Mouse (Mus musculus): ENCODE measurements around the gene Enah. TPM values are rescaled to one million over a fixed set of nuclear protein-coding genes. Genes with fewer than 3 reads are reported as not detected.

Gene Enah
- polyA plus RNA-seq, 1 experiment from 2014 or later, result 30.6 TPM

DNA sequence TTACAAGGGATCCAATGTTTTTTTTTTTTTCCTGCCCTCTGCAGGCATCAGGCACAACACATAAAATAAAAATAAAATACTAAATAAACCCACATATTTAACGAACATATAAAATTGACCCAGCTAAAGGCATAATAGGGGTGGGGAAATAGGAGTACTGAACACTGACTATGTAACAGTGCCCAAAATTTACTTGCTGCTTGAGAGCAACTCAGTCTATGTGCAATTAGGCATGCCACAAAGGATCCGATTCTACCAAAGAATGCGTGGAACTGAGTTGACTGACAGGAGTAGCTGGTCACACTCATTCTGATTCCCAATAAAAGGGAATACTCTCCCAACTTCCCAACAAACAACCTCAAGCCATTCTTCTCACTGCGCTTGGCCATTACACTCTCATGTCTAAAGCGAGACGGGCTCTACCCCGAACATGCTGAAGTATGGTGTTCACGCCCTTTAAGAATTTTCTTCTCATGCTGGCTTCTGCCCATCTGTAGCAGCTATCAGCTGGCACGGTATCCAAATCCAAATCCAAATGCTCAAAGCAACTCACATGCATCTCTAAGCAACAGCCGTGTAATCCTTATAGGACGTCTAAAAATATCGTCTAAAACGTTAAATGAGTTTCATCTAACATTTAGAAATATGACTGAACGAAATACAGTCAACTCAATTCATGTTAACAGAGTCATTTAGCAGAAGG is 39.6 kb downstream of the Enah start:
- DNase-seq (ENCODE audit: low spot score), result no peak
- Histone ChIP-seq H3K4me3 (no peak overlapping the region), H3K4me1 (0 out of 2 replicates have a peak, but pooled peaks cover 8% of the 10 kb centered on the region), H3K27me3 (replicated peaks; ENCODE audit: low read depth, poor library complexity, severe bottlenecking) (no peaks in the 10 kb centered on the region), H3K27ac (replicated peaks) (no peak overlapping the region), H3K36me3 (replicated peaks) (peaks cover 42% of the 10 kb centered on the region), H3K9me3 (no peaks in the 10 kb centered on the region)
- 90% methylated on average over 14 of the region's 14 CpGs for WGBS

DNA sequence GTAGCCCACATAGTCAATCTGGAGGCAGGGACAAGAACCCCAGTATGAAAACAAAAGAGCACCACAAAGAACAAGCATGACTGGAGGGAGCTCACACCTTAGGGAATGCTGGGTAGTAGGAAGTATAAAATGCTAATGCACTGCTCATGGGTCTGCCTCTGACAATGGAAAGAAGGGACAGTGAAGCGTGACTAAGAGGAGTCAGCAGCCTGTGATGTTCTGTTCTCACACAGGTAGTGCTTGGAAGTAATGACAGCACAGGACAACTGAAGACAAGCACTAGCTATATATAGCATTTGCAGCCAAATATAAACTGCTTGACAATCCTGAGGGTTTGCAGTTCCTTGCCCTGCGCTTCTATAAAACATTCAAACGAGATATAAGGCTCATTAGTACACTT is 44.3 kb downstream of the Enah start:
- 87% methylated on average over 3 of the region's 3 CpGs for WGBS
- Histone ChIP-seq H3K4me1 (peaks cover 22% of the 10 kb centered on the region), H3K9me3 (no peaks in the 10 kb centered on the region)

GRCm38 (mm10) chr1:181974897-181975296 is 44.9 kb downstream of the Enah start:
- H3K36me3 ChIP-seq (replicated peaks), result peaks cover 15% of the 10 kb centered on the region
- no peaks in the 10 kb centered on the region for H3K9me3 ChIP-seq
- no peak overlapping the region for H3K4me3 ChIP-seq
- DNase-seq (ENCODE audit: low spot score), result no peak
- no peak overlapping the region for H3K27ac ChIP-seq (replicated peaks)
- H3K27me3 ChIP-seq (replicated peaks; ENCODE audit: low read depth, poor library complexity, severe bottlenecking), result no peaks in the 10 kb centered on the region
- H3K4me1 ChIP-seq, result peaks cover 24% of the 10 kb centered on the region

More for the DNA sequence above, 44.3 kb downstream of the Enah start:
- Histone ChIP-seq H3K27ac (replicated peaks) (no peak overlapping the region), H3K27me3 (replicated peaks; ENCODE audit: low read depth, poor library complexity, severe bottlenecking) (no peaks in the 10 kb centered on the region), H3K4me3 (no peak overlapping the region), H3K36me3 (replicated peaks) (peaks cover 18% of the 10 kb centered on the region)
- no peak for DNase-seq (ENCODE audit: low spot score)

DNA sequence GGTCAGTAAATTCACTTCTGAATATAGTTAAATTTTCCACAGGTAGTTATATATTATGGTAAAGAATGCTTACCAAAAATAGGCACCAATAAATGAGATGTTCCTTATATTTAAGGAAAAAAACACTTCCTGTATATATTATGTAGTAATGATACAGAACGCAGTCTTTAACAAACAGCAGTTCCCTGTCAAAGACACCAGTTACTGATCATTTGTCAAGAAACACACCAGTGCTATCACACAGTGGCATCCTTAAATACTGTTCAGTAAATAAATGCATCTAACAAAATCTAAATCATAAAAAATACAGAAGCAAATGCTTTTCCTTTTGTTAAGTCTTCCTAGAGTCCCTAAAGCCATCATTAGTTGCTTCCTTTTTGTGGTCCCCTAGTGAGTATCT is 54.5 kb downstream of the Enah start:
- DNase-seq (ENCODE audit: low spot score), result no peak
- Histone ChIP-seq H3K4me1 (peaks cover 26% of the 10 kb centered on the region), H3K36me3 (replicated peaks) (peaks cover 17% of the 10 kb centered on the region), H3K9me3 (no peaks in the 10 kb centered on the region), H3K4me3 (no peak overlapping the region), H3K27me3 (replicated peaks; ENCODE audit: low read depth, poor library complexity, severe bottlenecking) (no peaks in the 10 kb centered on the region), H3K27ac (replicated peaks) (no peak overlapping the region)
- WGBS, result 96% methylated on average over 1 of the region's 1 CpGs

DNA sequence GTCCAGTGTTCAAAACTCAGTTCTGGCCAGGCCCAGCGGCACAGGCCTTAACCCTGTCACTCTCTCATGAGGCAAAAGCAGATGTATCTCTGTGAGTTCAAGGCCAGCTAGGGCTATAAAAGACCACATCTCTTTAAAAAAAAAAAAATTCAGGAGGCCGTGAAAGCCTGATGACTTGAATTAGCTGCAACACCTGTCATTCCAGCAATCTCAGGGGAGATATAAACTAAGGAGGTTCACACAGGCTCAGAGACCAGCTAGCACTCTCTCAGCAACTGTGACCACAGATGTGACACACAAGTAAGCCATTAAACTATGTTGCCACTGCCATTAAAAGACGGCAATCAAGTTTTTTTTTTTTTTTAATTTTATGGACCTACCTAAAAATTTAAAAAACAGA is 56.0 kb downstream of the Enah start:
- Histone ChIP-seq H3K4me3 (no peak overlapping the region), H3K27me3 (replicated peaks; ENCODE audit: low read depth, poor library complexity, severe bottlenecking) (no peaks in the 10 kb centered on the region), H3K36me3 (replicated peaks) (peaks cover 31% of the 10 kb centered on the region), H3K4me1 (peaks cover 24% of the 10 kb centered on the region), H3K27ac (replicated peaks) (no peak overlapping the region), H3K9me3 (no peaks in the 10 kb centered on the region)
- WGBS, result 84% methylated on average over 3 of the region's 3 CpGs
- DNase-seq (ENCODE audit: low spot score), result no peak

DNA sequence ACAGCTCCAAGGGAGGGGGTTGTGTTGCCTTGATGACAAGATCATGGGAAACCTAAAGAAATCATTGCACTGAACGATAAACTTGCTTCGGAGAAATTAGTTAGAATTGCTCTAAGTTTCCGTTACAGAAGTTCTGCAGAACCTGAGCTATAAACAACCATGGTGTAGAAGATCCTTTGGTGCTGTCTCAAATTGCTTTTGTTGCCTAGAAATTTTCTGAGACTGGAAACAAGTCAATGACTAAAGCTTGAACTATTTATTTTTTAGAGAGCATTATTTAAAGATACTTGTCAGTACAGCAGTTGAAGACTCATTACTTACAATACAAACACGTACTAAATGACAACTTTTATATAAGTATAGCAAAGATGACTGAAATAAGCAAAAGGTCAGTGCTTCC is 56.4 kb downstream of the Enah start:
- Histone ChIP-seq H3K27ac (replicated peaks) (no peak overlapping the region), H3K27me3 (replicated peaks; ENCODE audit: low read depth, poor library complexity, severe bottlenecking) (no peaks in the 10 kb centered on the region), H3K36me3 (replicated peaks) (peaks cover 34% of the 10 kb centered on the region), H3K9me3 (no peaks in the 10 kb centered on the region), H3K4me1 (peaks cover 19% of the 10 kb centered on the region), H3K4me3 (no peak overlapping the region)
- WGBS, result 92% methylated on average over 4 of the region's 4 CpGs
- DNase-seq (ENCODE audit: low spot score), result no peak

GRCm38 (mm10) chr1:181960383-181960782 is 59.4 kb downstream of the Enah start:
- Histone ChIP-seq H3K4me3 (no peak overlapping the region), H3K36me3 (replicated peaks) (peaks cover 64% of the 10 kb centered on the region)
- WGBS, result 95% methylated on average over 3 of the region's 3 CpGs

GRCm38 (mm10) chr1:181958392-181958791 is 61.4 kb downstream of the Enah start:
- Histone ChIP-seq H3K27me3 (replicated peaks; ENCODE audit: low read depth, poor library complexity, severe bottlenecking) (no peaks in the 10 kb centered on the region), H3K4me1 (no peaks in the 10 kb centered on the region), H3K36me3 (replicated peaks) (peaks cover 74% of the 10 kb centered on the region), H3K9me3 (no peaks in the 10 kb centered on the region), H3K27ac (replicated peaks) (no peak overlapping the region), H3K4me3 (no peak overlapping the region)
- no peak for DNase-seq (ENCODE audit: low spot score)
- WGBS, result 89% methylated on average over 1 of the region's 1 CpGs

More at GRCm38 (mm10) chr1:181960383-181960782, 59.4 kb downstream of the Enah start:
- no peaks in the 10 kb centered on the region for H3K9me3 ChIP-seq
- H3K27me3 ChIP-seq (replicated peaks; ENCODE audit: low read depth, poor library complexity, severe bottlenecking), result no peaks in the 10 kb centered on the region
- no peaks in the 10 kb centered on the region for H3K4me1 ChIP-seq
- no peak overlapping the region for H3K27ac ChIP-seq (replicated peaks)
- no peak for DNase-seq (ENCODE audit: low spot score)

DNA sequence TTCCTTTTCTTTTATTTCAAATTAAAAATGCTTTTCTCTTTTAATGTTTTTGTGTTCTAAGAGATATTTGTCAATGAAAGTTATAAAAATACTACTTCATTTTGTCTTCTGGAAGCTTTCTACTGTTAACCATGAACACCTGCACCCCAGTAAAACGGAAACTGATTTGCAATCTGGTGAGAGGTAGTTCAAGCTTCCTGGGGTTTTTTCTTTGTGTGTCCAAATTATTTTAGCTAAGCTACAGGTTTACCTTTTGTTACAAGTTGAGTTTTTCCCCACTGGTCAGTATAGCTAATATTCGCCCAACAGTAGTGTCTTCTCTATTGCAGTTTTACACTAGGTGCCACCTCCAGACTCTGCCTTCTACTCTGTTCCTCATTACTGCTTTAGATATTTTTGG is 62.1 kb downstream of the Enah start:
- no peak for DNase-seq (ENCODE audit: low spot score)
- H3K4me3 ChIP-seq, result no peak overlapping the region

GRCm38 (mm10) chr1:181953547-181953946 is 66.2 kb downstream of the Enah start:
- Histone ChIP-seq H3K4me1 (no peaks in the 10 kb centered on the region), H3K36me3 (replicated peaks) (peaks cover 71% of the 10 kb centered on the region), H3K4me3 (no peak overlapping the region), H3K27ac (replicated peaks) (no peak overlapping the region), H3K27me3 (replicated peaks; ENCODE audit: low read depth, poor library complexity, severe bottlenecking) (no peaks in the 10 kb centered on the region), H3K9me3 (no peaks in the 10 kb centered on the region)
- DNase-seq (ENCODE audit: low spot score), result no peak

More for the DNA sequence above, 62.1 kb downstream of the Enah start:
- no peak overlapping the region for H3K27ac ChIP-seq (replicated peaks)
- H3K4me1 ChIP-seq, result no peaks in the 10 kb centered on the region
- no peaks in the 10 kb centered on the region for H3K9me3 ChIP-seq
- WGBS, result 94% methylated on average over 2 of the region's 2 CpGs
- peaks cover 78% of the 10 kb centered on the region for H3K36me3 ChIP-seq (replicated peaks)
- no peaks in the 10 kb centered on the region for H3K27me3 ChIP-seq (replicated peaks; ENCODE audit: low read depth, poor library complexity, severe bottlenecking)

DNA sequence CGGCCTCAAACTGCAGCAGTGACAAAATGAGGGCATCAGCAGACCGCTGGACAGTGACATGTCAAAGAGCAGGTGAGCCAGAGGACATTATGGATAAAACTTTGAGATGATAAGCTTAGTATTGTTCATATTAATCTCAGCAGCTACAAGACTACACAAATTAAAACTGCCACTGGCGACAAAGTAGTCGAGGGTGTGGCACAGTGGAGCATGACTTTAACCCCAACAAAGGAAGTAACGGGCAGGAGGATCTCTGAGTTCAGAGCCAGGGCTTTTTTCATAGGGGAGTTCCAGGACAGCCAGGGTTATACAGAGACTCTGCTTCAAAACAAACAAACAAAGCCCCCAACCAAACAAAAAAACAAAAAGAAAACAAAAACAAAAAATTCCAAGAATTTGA is 68.5 kb downstream of the Enah start:
- no peak overlapping the region for H3K27ac ChIP-seq (replicated peaks)
- no peaks in the 10 kb centered on the region for H3K9me3 ChIP-seq
- H3K27me3 ChIP-seq (replicated peaks; ENCODE audit: low read depth, poor library complexity, severe bottlenecking), result no peaks in the 10 kb centered on the region
- 83% methylated on average over 5 of the region's 5 CpGs for WGBS
- no peak for DNase-seq (ENCODE audit: low spot score)
- peaks cover 64% of the 10 kb centered on the region for H3K36me3 ChIP-seq (replicated peaks)
- no peaks in the 10 kb centered on the region for H3K4me1 ChIP-seq
- H3K4me3 ChIP-seq, result no peak overlapping the region

DNA sequence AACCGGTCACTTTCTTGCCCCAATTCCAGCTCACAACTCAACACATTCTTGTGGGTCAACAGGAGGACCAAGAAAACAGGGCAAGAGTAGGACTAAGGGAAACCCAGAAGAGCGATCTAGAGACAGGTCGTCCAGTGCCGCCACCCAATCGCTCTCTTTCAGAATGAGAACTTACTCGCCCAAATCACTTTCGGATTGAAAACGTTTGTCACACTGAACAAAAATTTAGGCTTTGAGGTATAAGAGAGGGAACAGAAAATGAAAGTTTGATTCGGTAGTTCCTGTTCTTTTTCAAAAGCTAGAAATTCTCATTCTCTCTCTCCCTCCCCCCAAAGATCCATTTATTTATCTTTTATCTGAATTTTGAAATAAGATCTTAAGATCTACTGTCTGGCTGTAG is 69.1 kb downstream of the Enah start:
- no peak for DNase-seq (ENCODE audit: low spot score)
- WGBS, result 95% methylated on average over 9 of the region's 9 CpGs
- Histone ChIP-seq H3K36me3 (replicated peaks) (peaks cover 64% of the 10 kb centered on the region), H3K9me3 (no peaks in the 10 kb centered on the region), H3K4me1 (no peaks in the 10 kb centered on the region), H3K27me3 (replicated peaks; ENCODE audit: low read depth, poor library complexity, severe bottlenecking) (no peaks in the 10 kb centered on the region), H3K27ac (replicated peaks) (no peak overlapping the region), H3K4me3 (no peak overlapping the region)

GRCm38 (mm10) chr1:181948191-181948590 is 71.6 kb downstream of the Enah start:
- Histone ChIP-seq H3K27me3 (replicated peaks; ENCODE audit: low read depth, poor library complexity, severe bottlenecking) (no peaks in the 10 kb centered on the region), H3K4me1 (no peaks in the 10 kb centered on the region), H3K27ac (replicated peaks) (no peak overlapping the region), H3K36me3 (replicated peaks) (peaks cover 65% of the 10 kb centered on the region), H3K9me3 (no peaks in the 10 kb centered on the region), H3K4me3 (no peak overlapping the region)
- WGBS, result 94% methylated on average over 3 of the region's 3 CpGs
- no peak for DNase-seq (ENCODE audit: low spot score)
